Mouse (Mus musculus) liver, postnatal 0 days (tissue): ENCODE results near the gene Sdk2.

Experiments
- CTCF ChIP-seq: sonication (generic); IDR thresholded peaks from 2 replicates; pipeline ENCODE4 v1.5.1; 2016; ENCODE audit warnings: antibody characterized with exemption, low read depth
- EP300 ChIP-seq: IDR thresholded peaks from 2 replicates; pipeline ENCODE4 v1.6.1; 2016; ENCODE audit warnings: antibody characterized with exemption, low read depth, mild to moderate bottlenecking

- TF ChIP-seq CTCF: no peak
- no peak for TF ChIP-seq EP300
Observed at GRCm38 (mm10) chr11:113892924-113893323, 173.9 kb downstream of the Sdk2 start.
